Mouse (Mus musculus) olfactory bulb, adult 2 months (tissue): ENCODE measurements around the gene Zfyve27.

ENCODE experiments used
- CTCF ChIP-seq: fragments of 200-500 bp; IDR thresholded peaks from 2 replicates; pipeline ENCODE4 v1.5.1; 2012; ENCODE audit warnings: low read depth, mild to moderate bottlenecking, low read length, moderate library complexity; ENCODE audit not compliant: insufficient read depth
- POLR2A ChIP-seq: fragments of 200-500 bp; IDR thresholded peaks from 2 replicates; pipeline ENCODE4 v1.6.1; 2012; ENCODE audit warnings: mild to moderate bottlenecking, low read depth, low read length, moderate library complexity; ENCODE audit not compliant: insufficient read depth

DNA sequence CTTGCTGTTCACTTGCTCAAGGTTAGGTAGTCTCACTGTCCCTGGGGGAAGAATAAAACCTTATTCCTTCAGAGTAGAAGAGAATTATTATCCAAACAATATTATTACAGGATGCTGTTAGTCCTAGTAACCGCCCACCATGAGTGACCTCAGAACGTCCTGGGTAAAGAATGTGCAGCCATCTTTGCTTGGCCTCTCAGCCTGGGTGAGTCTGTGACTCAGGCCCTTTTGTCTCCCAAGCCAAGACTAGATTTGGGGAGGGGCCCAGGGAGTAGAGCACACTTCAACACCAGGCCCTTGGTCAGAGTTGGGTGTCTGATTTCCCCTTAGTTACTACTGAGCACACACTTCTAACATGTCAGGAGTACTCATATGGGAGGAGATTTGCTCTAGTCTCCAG lies 50.9 kb downstream of the Zfyve27 start:
- no peak for TF ChIP-seq POLR2A
- TF ChIP-seq CTCF, result no peak
